Mouse (Mus musculus): ENCODE results near the gene Fignl2.

GRCm38 (mm10) chr15:101074067-101074466, 4.3 kb downstream of the Fignl2 start:
- TF ChIP-seq CTCF (conservative IDR thresholded peaks at IDR 0.05 in 1 of 2, IDR thresholded peaks at IDR 0.05 in 1 of 2; ENCODE audit: low read depth in 2 of 2, low read length in 2 of 2) (no peak), IRF4 (IDR thresholded peaks at IDR 0.05; ENCODE audit: low read depth, low read length) (no peak), POLR2A (IDR thresholded peaks at IDR 0.05; ENCODE audit: low read depth, low read length) (no peak)
